Mouse (Mus musculus) urinary bladder, postnatal 36 days (tissue): ENCODE results near the gene Olfr1532-ps1.
"Not testable (repeated sequence)": the region's sequence is repeated elsewhere in the genome, so short reads cannot be mapped to it uniquely, and the experiment has no call there.

ENCODE experiments used
- DNase-seq, 2 experiments: peaks; one replicate each; pipeline ENCODE4 v3.0.0; 2022; ENCODE audit warnings: low spot score in 2 of 2, mixed read lengths in 1 of 2

Olfr1532-ps1 gene

GRCm38 (mm10) chr7:106907676-106908075 lies at the start of gene Olfr1532-ps1:
Olfr1532-ps1 (plus strand) TSS chr7:106908001.
- DNase-seq: no peak

- DNase-seq: no peak
Observed at GRCm38 (mm10) chr7:106862885-106863284, 44.9 kb upstream of the Olfr1532-ps1 start, which contains the start of gene Olfr704. Olfr704 (plus strand) TSS chr7:106863185.

- no peak for DNase-seq
Observed at GRCm38 (mm10) chr7:106876791-106877190, 31.0 kb upstream of the Olfr1532-ps1 start, which contains the start of gene Olfr705. Olfr705 (minus strand) TSS chr7:106876891.

GRCm38 (mm10) chr7:106888062-106888461 lies 19.7 kb upstream of the Olfr1532-ps1 start, which contains the start of gene Olfr706:
Olfr706 (minus strand) TSS chr7:106888162.
- DNase-seq: no peak

GRCm38 (mm10) chr7:106901141-106901540 lies 6.7 kb upstream of the Olfr1532-ps1 start, which contains the start of gene Olfr707:
Olfr707 (minus strand) TSS chr7:106901241.
- DNase-seq: not testable (repeated sequence)

GRCm38 (mm10) chr7:106920961-106921360 lies 13.2 kb downstream of the Olfr1532-ps1 start:
- not testable (repeated sequence) for DNase-seq

- no peak for DNase-seq
Observed at GRCm38 (mm10) chr7:106932119-106932518, 24.3 kb downstream of the Olfr1532-ps1 start, which contains the start of gene Olfr709-ps1. Olfr709-ps1 (minus strand) TSS chr7:106932219.

GRCm38 (mm10) chr7:106948212-106948611 lies 40.4 kb downstream of the Olfr1532-ps1 start, which contains the start of gene Olfr710:
Olfr710 (minus strand) TSS chr7:106948312.
- DNase-seq: no peak

GRCm38 (mm10) chr7:106963837-106964236 lies 56.0 kb downstream of the Olfr1532-ps1 start, which contains the start of gene Olfr6:
Olfr6 (minus strand) TSS chr7:106963937.
- no peak for DNase-seq
